Mouse (Mus musculus): ENCODE data around the gene Cuta. TPM values are rescaled to one million over a fixed set of nuclear protein-coding genes. Genes with fewer than 3 reads are reported as not detected.

Gene Cuta
- polyA plus RNA-seq, 1 experiment from 2014 or later, result 155 TPM

- no peaks in the 10 kb centered on the region for H3K9me3 ChIP-seq (replicated peaks)
- no peak for ATAC-seq (ENCODE audit: insufficient number of reproducible peaks, low FRiP score)
- 55% methylated on average over 12 of the region's 12 CpGs for WGBS
- H3K27me3 ChIP-seq (replicated peaks), result no peaks in the 10 kb centered on the region
- H3K27ac ChIP-seq (ENCODE audit: poor library complexity, severe bottlenecking), result 0 out of 2 replicates have a peak overlapping the region, but pooled peaks have one; percentile 64
- H3K4me2 ChIP-seq, result peak overlapping the region; percentile 93
- H3K4me3 ChIP-seq, result 0 out of 2 replicates have a peak overlapping the region, but pooled peaks have one; percentile 7
- H3K36me3 ChIP-seq, result no peaks in the 10 kb centered on the region
- H3K9ac ChIP-seq, result 0 out of 2 replicates have a peak overlapping the region, but pooled peaks have one; percentile 85
- H3K4me1 ChIP-seq (replicated peaks), result peaks cover 66% of the 10 kb centered on the region
These were observed 8.1 kb upstream of the Cuta start for GRCm38 (mm10) chr17:26947231-26948100.

GRCm38 (mm10) chr17:26946567-26946966 is 7.2 kb upstream of the Cuta start:
- H3K27ac ChIP-seq (ENCODE audit: poor library complexity, severe bottlenecking), result peak overlapping the region; percentile 64
- peak overlapping the region; percentile 93 for H3K4me2 ChIP-seq
- peak overlapping the region; percentile 55 for H3K4me3 ChIP-seq
- no peaks in the 10 kb centered on the region for H3K9me3 ChIP-seq (replicated peaks)
- under 1% methylated on average over 37 of the region's 37 CpGs for WGBS
- peak overlapping the region; percentile 85 for H3K9ac ChIP-seq
- H3K36me3 ChIP-seq, result no peaks in the 10 kb centered on the region
- H3K27me3 ChIP-seq (replicated peaks), result no peaks in the 10 kb centered on the region
- peaks cover 65% of the 10 kb centered on the region for H3K4me1 ChIP-seq (replicated peaks)
- peak; percentile 62 for ATAC-seq (ENCODE audit: insufficient number of reproducible peaks, low FRiP score)

- Histone ChIP-seq H3K4me2 (peak overlapping the region; percentile 93), H3K9ac (peak overlapping the region; percentile 85), H3K4me1 (replicated peaks) (peaks cover 64% of the 10 kb centered on the region), H3K27ac (ENCODE audit: poor library complexity, severe bottlenecking) (peak overlapping the region; percentile 64), H3K27me3 (replicated peaks) (no peaks in the 10 kb centered on the region), H3K36me3 (no peaks in the 10 kb centered on the region), H3K9me3 (replicated peaks) (no peaks in the 10 kb centered on the region), H3K4me3 (peak overlapping the region; percentile 55)
- ATAC-seq (ENCODE audit: insufficient number of reproducible peaks, low FRiP score), result no peak
- WGBS, result 28% methylated on average over 13 of the region's 13 CpGs
These were observed 6.6 kb upstream of the Cuta start for GRCm38 (mm10) chr17:26945824-26946495.

GRCm38 (mm10) chr17:26941841-26942570 is 2.6 kb upstream of the Cuta start:
- H3K4me1 ChIP-seq (replicated peaks), result peaks cover 62% of the 10 kb centered on the region
- 17% methylated on average over 4 of the region's 4 CpGs for WGBS

GRCm38 (mm10) chr17:26941031-26941789 is 1.8 kb upstream of the Cuta start, which contains the start of gene Syngap1:
Syngap1 (plus strand) TSS chr17:26941253.
- ATAC-seq (ENCODE audit: insufficient number of reproducible peaks, low FRiP score), result no peak
- peaks cover 54% of the 10 kb centered on the region for H3K4me1 ChIP-seq (replicated peaks)
- peak within 1 kb of the TSS; percentile 99 for H3K4me2 ChIP-seq
- H3K36me3 ChIP-seq, result peaks cover 14% of the 10 kb centered on the region
- peak within 1 kb of the TSS; percentile 95 for H3K27ac ChIP-seq (ENCODE audit: poor library complexity, severe bottlenecking)
- H3K9me3 ChIP-seq (replicated peaks), result no peaks in the 10 kb centered on the region
- 2% methylated on average over 20 of the region's 24 CpGs for WGBS
- peak within 1 kb of the TSS; percentile 82 for H3K9ac ChIP-seq
- no peaks in the 10 kb centered on the region for H3K27me3 ChIP-seq (replicated peaks)
- H3K4me3 ChIP-seq, result peak within 1 kb of the TSS; percentile 77

More at GRCm38 (mm10) chr17:26941841-26942570, 2.6 kb upstream of the Cuta start:
- H3K27ac ChIP-seq (ENCODE audit: poor library complexity, severe bottlenecking), result peak overlapping the region; percentile 33; the same call in 1 of the 2 replicates
- no peaks in the 10 kb centered on the region for H3K27me3 ChIP-seq (replicated peaks)
- peaks cover 6% of the 10 kb centered on the region for H3K36me3 ChIP-seq
- ATAC-seq (ENCODE audit: insufficient number of reproducible peaks, low FRiP score), result no peak
- no peaks in the 10 kb centered on the region for H3K9me3 ChIP-seq (replicated peaks)
- peak overlapping the region; percentile 63 for H3K4me3 ChIP-seq
- peak overlapping the region; percentile 82 for H3K9ac ChIP-seq
- peak overlapping the region; percentile 99 for H3K4me2 ChIP-seq

- H3K4me3 ChIP-seq, result peak overlapping the region; percentile 77
- peak overlapping the region; percentile 99 for H3K4me2 ChIP-seq
- H3K9me3 ChIP-seq (replicated peaks), result no peaks in the 10 kb centered on the region
- ATAC-seq (ENCODE audit: insufficient number of reproducible peaks, low FRiP score), result no peak
- no peaks in the 10 kb centered on the region for H3K27me3 ChIP-seq (replicated peaks)
- H3K9ac ChIP-seq, result peak overlapping the region; percentile 80
- peaks cover 43% of the 10 kb centered on the region for H3K4me1 ChIP-seq (replicated peaks)
- peaks cover 25% of the 10 kb centered on the region for H3K36me3 ChIP-seq
- 2% methylated on average over 3 of the region's 3 CpGs for WGBS
- peak overlapping the region; percentile 95 for H3K27ac ChIP-seq (ENCODE audit: poor library complexity, severe bottlenecking)
These were observed 568 bp upstream of the Cuta start for GRCm38 (mm10) chr17:26939973-26940300.

GRCm38 (mm10) chr17:26938731-26939130 is 638 bp downstream of the Cuta start:
- H3K9ac ChIP-seq, result peak overlapping the region; percentile 90
- H3K36me3 ChIP-seq, result peaks cover 32% of the 10 kb centered on the region
- no peak for ATAC-seq (ENCODE audit: insufficient number of reproducible peaks, low FRiP score)
- H3K4me2 ChIP-seq, result peak overlapping the region; percentile 99
- H3K4me1 ChIP-seq (replicated peaks), result peaks cover 44% of the 10 kb centered on the region
- H3K27me3 ChIP-seq (replicated peaks), result no peaks in the 10 kb centered on the region
- H3K9me3 ChIP-seq (replicated peaks), result no peaks in the 10 kb centered on the region
- peak overlapping the region; percentile 77 for H3K4me3 ChIP-seq
- under 1% methylated on average over 22 of the region's 22 CpGs for WGBS
- peak overlapping the region; percentile 82 for H3K27ac ChIP-seq (ENCODE audit: poor library complexity, severe bottlenecking)

- no peaks in the 10 kb centered on the region for H3K9me3 ChIP-seq (replicated peaks)
- ATAC-seq (ENCODE audit: insufficient number of reproducible peaks, low FRiP score), result no peak
- WGBS, result 54% methylated on average over 16 of the region's 16 CpGs
- H3K27me3 ChIP-seq (replicated peaks), result no peaks in the 10 kb centered on the region
- H3K27ac ChIP-seq (ENCODE audit: poor library complexity, severe bottlenecking), result peak overlapping the region; percentile 82; the same call in 1 of the 2 replicates
- H3K9ac ChIP-seq, result peak overlapping the region; percentile 90
- H3K4me3 ChIP-seq, result peak overlapping the region; percentile 77
- H3K36me3 ChIP-seq, result peaks cover 32% of the 10 kb centered on the region
- peaks cover 50% of the 10 kb centered on the region for H3K4me1 ChIP-seq (replicated peaks)
- H3K4me2 ChIP-seq, result peak overlapping the region; percentile 99
These were observed 1.3 kb downstream of the Cuta start for GRCm38 (mm10) chr17:26937883-26938695.

GRCm38 (mm10) chr17:26936921-26937695 is 2.3 kb downstream of the Cuta start:
- Histone ChIP-seq H3K4me1 (replicated peaks) (peaks cover 52% of the 10 kb centered on the region), H3K9ac (no peak overlapping the region; the same call in 1 of the 2 replicates), H3K36me3 (peaks cover 32% of the 10 kb centered on the region), H3K4me2 (no peak overlapping the region), H3K27ac (ENCODE audit: poor library complexity, severe bottlenecking) (no peak overlapping the region), H3K9me3 (replicated peaks) (no peaks in the 10 kb centered on the region), H3K4me3 (no peak overlapping the region), H3K27me3 (replicated peaks) (no peaks in the 10 kb centered on the region)
- no peak for ATAC-seq (ENCODE audit: insufficient number of reproducible peaks, low FRiP score)
- 86% methylated on average over 15 of the region's 15 CpGs for WGBS

Measured in heart, embryonic 12.5 days (tissue).